Mouse (Mus musculus) forelimb bud, embryonic 11.5 days (tissue): ENCODE measurements around the gene Ppp2r2d.

Source experiments
- DNase-seq: peaks from one replicate; pipeline ENCODE4 v3.0.0-alpha.2; 2012; ENCODE audit warnings: low read depth, low spot score

Ppp2r2d gene

GRCm38 (mm10) chr7:138856670-138857069 is 10.8 kb downstream of the Ppp2r2d start:
- no peak for DNase-seq

- peak; percentile 64 for DNase-seq
Measured at GRCm38 (mm10) chr7:138863950-138864572, 18.2 kb downstream of the Ppp2r2d start.

GRCm38 (mm10) chr7:138864776-138865175 is 18.9 kb downstream of the Ppp2r2d start:
- no peak for DNase-seq

GRCm38 (mm10) chr7:138867286-138867685 is 21.4 kb downstream of the Ppp2r2d start:
- no peak for DNase-seq

- no peak for DNase-seq
Measured at GRCm38 (mm10) chr7:138868316-138868715, 22.4 kb downstream of the Ppp2r2d start.

- DNase-seq, result no peak
Measured at GRCm38 (mm10) chr7:138872956-138873355, 27.1 kb downstream of the Ppp2r2d start.

- DNase-seq, result no peak
Measured at GRCm38 (mm10) chr7:138875031-138875430, 29.2 kb downstream of the Ppp2r2d start.

- no peak for DNase-seq
Measured at GRCm38 (mm10) chr7:138883724-138884123, 37.8 kb downstream of the Ppp2r2d start.

GRCm38 (mm10) chr7:138885365-138886289 is 39.7 kb downstream of the Ppp2r2d start:
- no peak for DNase-seq

- DNase-seq, result no peak
Measured at GRCm38 (mm10) chr7:138898122-138898521, 52.2 kb downstream of the Ppp2r2d start.

GRCm38 (mm10) chr7:138898743-138899142 is 52.9 kb downstream of the Ppp2r2d start:
- no peak for DNase-seq

- no peak for DNase-seq
Measured at GRCm38 (mm10) chr7:138903886-138904435, 58.1 kb downstream of the Ppp2r2d start.

- DNase-seq, result no peak
Measured at GRCm38 (mm10) chr7:138906441-138906840, 60.6 kb downstream of the Ppp2r2d start.

GRCm38 (mm10) chr7:138907043-138907442 is 61.2 kb downstream of the Ppp2r2d start:
- peak; percentile 16 for DNase-seq

GRCm38 (mm10) chr7:138907976-138908375 is 62.1 kb downstream of the Ppp2r2d start:
- DNase-seq, result no peak

GRCm38 (mm10) chr7:138908768-138909276 is 62.9 kb downstream of the Ppp2r2d start:
- peak; percentile 32 for DNase-seq

GRCm38 (mm10) chr7:138909277-138910192 is 63.7 kb downstream of the Ppp2r2d start, which contains the start of gene Bnip3:
TSS of gene Bnip3 (minus strand) at chr7:138909519.
- DNase-seq, result peak; percentile 93

- no peak for DNase-seq
Measured at GRCm38 (mm10) chr7:138910193-138910562, 64.3 kb downstream of the Ppp2r2d start.

- DNase-seq, result no peak
Measured at GRCm38 (mm10) chr7:138913616-138914015, 67.7 kb downstream of the Ppp2r2d start.

- no peak for DNase-seq
Measured at GRCm38 (mm10) chr7:138919156-138919944, 73.5 kb downstream of the Ppp2r2d start.
